Mouse (Mus musculus): ENCODE data around the gene Cspg4.
"Not testable (repeated sequence)": the region's sequence is repeated elsewhere in the genome, so short reads cannot be mapped to it uniquely, and the experiment has no call there.

Gene Cspg4

DNA sequence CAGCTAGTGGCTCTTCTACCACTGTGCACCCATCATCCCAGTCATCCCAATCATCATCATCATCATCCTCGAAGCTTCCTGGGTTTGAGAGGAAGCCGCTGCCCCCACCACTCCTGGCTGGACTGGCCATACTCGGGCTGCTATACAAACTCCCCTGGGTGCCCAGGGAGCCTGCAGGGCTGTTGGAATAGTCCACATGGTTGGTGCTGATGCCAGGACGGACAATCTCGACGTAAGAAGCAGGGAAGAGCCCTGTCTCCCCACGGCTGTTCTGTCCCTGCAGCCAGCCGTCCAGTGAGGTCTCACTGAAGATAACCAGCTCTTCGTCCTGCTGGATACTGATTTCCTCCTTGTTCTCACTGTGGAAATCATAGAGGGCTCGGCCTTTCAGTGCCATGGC lies 61.6 kb downstream of the Cspg4 start:
- no peak for DNase-seq (ENCODE audit: low read depth)

DNA sequence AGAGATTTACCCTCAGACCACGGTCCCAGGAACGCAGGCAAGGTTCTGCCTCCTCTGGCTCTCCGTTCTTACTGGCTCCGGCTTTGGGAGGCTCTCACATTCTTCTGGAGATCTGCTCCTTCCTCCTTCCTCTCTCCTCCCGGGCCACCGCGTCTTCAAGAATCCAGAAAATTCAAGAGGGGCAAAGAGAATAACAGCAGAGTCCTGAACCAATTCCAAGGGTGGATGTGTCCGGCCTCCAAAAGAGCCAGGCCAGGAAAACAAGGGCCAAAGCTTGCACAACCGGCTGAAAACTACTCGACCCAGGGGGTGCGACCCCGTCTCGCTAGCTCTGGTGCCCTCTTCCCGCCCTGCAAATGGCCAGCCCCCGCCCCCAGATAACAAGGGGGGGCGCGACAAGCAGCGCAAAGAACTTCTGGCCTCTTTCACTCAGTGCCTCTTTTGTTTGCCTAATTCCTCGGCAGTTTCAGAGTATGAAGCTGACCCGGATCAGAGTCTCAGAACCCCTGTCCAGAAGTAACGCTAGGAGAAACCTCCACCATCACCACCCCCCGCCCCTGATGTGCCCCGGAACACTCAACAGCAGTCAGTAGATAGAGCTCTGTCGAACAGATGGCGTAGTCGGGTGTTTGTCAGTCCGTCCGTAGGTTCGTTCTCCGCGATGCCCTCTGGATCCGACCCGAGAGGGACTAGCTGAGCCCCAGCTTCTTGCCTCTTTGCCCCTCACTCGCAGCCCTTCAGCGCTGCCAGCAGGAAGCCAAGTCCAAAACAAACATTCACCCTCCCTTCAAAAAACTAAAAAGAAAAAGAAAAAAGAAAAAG lies 62.6 kb downstream of the Cspg4 start:
- no peak for DNase-seq (ENCODE audit: low read depth)

DNA sequence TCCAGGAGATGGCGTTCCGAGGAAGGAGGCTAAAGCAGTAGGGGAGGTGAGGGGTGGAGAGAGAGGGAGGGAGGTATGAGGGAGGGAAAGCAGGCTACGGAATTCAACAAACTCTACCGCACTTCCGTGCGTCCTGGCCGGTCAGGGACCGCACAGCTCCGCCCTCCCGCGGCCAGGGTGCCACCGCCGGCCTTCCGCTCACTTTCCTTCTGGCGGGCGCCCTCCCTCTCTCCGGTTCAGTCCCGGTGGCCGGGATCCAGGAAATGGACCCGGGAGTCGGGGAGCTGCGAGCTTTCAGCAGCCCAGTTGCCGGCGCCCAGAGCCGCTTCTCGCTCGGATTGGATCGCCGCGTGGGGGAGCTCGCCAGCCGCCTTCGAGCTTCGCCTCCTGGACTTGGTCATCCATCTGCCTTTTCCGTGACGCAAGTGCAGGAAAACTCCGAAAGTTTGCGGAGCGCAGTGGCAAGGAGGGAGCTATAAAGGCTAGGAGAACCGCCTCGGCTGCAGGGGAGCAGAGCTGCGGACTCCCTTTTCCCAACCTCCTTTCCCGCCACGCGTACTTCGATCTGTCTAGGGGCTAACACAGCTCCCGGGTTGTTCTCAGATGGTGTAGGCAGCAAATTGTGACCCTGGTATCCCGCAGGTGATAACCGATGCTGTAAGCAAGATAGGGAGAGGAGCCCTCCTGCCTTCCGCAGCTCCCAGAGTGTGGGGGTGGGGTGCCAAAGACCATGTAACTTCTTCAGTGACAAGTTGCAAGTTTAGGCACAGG lies 63.4 kb downstream of the Cspg4 start, which contains the start of gene Snx33:
Snx33 (minus strand) TSS at position 331 of the 771 bp plus-strand sequence.
- peak; percentile 88 for DNase-seq (ENCODE audit: low read depth)

DNA sequence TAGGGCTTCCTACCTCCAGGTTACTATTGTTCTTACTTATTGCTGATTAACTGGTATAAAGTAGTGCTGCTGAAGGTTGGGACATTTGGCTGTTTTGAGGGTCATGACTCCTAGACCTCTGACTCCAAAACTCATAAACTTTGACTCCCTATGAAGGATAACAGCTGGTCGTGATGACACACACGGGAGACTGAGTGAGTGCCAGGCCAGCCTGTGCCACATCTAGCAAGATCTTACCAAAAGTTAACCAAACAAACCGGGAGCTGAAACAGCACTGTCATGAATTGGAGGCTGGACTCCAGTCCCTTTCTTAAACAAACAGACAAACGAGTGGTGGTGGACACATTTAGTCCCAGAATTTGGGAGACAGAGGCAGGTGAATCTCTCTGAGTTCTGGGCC lies 64.7 kb downstream of the Cspg4 start:
- no peak for DNase-seq (ENCODE audit: low read depth)

DNA sequence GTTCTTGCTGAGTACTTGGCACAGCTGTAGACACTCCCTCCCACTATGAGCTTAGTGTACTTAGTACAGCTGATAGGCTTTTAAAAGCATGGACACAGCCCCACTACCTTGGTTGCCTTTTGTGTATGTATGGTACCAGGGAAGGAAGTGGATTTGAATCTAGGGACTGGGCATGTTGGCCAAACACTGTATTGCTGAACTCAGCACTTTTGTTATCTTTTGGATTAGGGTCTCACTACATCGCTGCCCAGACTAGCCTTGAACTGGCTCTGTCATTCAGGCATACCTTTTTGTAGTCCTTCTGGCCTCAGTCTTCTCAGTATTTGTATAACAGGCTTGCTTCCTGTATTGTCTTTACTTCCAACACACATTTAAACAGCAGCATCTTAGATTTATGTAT lies 65.7 kb downstream of the Cspg4 start:
- DNase-seq (ENCODE audit: low read depth) = no peak

DNA sequence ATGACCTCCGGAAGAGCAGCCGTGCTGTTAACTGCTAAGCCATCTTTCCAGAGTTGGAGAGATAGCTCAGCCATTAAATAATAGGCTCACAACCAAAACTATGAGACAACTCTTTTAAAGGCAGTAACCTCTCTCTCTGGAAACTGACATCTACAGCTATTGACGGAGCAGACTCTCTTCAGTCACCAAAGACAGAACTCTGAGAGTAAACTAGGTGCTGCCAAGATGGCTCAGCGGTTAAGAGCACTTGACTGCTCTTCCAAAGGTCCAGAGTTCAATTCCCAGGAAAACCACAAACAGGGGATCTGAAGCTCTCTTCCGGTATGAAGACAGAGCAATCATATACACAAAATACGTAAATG lies 72.0 kb downstream of the Cspg4 start:
- no peak for DNase-seq (ENCODE audit: low read depth)

DNA sequence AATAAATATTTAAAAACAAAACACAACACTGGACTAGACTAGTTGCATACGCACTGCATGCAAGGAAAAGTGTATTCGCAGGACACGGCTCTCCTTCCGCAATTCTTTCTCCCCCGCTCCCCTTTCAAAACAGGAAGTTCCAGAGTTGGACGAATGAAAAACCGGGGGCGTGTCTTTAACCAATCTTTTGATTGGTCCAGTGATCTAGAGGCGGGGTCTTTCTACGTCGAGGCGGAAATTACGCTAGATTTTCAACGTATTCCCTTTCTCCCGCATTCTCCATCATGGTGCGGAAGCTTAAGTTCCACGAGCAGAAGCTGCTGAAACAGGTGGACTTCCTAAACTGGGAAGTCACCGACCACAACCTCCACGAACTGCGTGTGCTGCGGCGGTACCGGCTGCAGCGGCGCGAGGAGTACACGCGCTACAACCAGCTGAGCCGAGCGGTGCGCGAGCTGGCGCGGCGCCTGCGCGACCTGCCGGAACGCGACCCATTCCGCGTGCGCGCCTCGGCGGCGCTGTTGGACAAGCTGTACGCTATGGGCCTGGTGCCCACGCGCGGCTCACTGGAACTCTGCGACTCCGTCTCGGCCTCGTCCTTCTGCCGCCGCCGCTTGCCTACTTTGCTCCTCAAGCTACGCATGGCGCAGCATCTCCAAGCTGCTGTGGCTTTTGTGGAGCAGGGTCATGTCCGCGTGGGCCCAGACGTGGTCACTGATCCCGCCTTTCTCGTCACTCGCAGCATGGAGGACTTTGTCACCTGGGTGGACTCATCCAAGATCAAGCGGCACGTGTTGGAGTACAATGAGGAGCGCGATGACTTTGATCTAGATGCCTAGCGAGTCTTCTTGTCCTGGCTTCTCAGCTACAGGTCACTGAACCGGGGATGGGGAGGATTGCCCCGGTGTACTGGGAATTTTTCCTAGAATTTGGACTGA lies 72.7 kb downstream of the Cspg4 start, which contains the start of gene Imp3:
Imp3 (plus strand) TSS at position 253 of the 938 bp plus-strand sequence.
- peak; percentile 99 for DNase-seq (ENCODE audit: low read depth)

DNA sequence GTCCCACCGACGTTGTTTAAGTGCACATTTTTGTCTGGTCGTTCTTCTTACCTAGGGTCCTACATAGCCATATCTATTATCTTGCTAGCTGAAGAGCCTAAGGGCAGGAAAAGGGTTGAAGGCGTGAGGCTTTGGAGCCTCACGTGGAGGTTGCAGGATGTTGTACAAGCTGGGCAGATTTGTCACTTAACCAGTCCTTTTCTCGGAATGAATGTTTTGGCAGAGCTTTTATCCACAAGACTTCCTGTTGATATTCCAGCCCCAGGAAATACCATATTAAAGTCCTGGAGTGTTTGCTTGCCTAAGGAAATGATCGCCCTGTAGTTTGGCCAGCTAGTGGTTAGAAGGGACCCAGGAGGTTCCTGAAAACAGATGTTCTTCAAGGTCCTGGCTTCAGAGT lies 73.5 kb downstream of the Cspg4 start:
- peak; percentile 64 for DNase-seq (ENCODE audit: low read depth)

DNA sequence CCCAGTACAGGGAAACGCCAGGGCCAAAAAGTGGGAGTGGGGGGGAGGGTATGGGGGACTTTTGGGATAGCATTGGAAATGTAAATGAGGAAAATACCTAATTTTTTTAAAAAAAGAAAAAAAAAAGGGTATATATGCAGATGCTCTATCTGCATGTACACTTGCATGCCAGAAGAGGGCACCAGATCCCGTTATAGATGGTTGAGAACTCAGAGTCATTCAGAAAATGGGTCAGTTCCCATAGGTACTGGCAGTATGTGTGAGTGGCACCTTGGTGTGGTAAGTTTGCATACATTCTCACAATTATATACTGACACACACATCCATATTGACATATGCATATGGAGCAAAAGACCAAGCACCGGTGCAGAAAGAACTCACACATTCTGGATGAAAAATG lies 82.6 kb downstream of the Cspg4 start:
- peak; percentile 82 for DNase-seq (ENCODE audit: low read depth)

DNA sequence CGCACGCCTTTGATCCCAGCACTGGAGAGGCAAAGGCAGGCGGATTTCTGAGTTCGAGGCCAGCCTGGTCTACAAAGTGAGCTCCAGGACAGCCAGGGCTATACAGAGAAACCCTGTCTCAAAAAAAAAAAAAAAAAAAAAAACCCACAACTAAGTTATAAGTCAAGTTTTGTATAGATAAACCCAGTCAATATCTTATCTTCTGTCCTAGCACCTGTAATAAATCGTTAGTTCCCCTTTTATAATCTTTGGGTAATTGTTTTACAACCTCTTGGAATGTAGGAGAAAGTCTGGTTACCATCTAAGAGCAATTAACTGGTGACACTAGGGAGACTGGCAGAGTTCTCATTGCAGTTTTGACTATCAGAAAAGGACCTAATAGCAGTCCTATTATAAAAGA lies 83.9 kb downstream of the Cspg4 start:
- DNase-seq (ENCODE audit: low read depth) = not testable (repeated sequence)
